Mouse (Mus musculus) E14TG2a.4 (cell line): Measurements from ENCODE around the gene Olfr65.

Source experiments
- H3K27me3 ChIP-seq: 2 replicates; pipeline ENCODE4 v1.6.1; 2014; ENCODE audit warnings: low read length, control low read depth; ENCODE audit not compliant: insufficient read depth
- H3K36me3 ChIP-seq: 2 replicates; pipeline ENCODE4 v1.6.1; 2014; ENCODE audit warnings: low read length, control low read depth; ENCODE audit not compliant: insufficient read depth
- H3K4me1 ChIP-seq: replicated peaks from 2 replicates; pipeline ENCODE4 v1.6.1; 2014; ENCODE audit warnings: low read depth, low read length, control low read depth
- H3K4me3 ChIP-seq: replicated peaks from 2 replicates; pipeline ENCODE4 v1.5.1; 2014; ENCODE audit warnings: mild to moderate bottlenecking, low read length
- H3K9me3 ChIP-seq: 2 replicates; pipeline ENCODE4 v1.6.1; 2014; ENCODE audit warnings: low read length, control low read depth
- CTCF ChIP-seq: conservative IDR thresholded peaks from 2 replicates; pipeline ENCODE4 v1.5.1; 2014; ENCODE audit warnings: low read length
- NANOG ChIP-seq: IDR thresholded peaks from 2 replicates; pipeline ENCODE4 v1.6.1; 2014; ENCODE audit warnings: borderline replicate concordance, low read length, mixed read lengths
- POU5F1 ChIP-seq: IDR thresholded peaks from 2 replicates; pipeline ENCODE4 v1.6.1; 2014; ENCODE audit warnings: low read length, borderline replicate concordance

Gene Olfr65

DNA sequence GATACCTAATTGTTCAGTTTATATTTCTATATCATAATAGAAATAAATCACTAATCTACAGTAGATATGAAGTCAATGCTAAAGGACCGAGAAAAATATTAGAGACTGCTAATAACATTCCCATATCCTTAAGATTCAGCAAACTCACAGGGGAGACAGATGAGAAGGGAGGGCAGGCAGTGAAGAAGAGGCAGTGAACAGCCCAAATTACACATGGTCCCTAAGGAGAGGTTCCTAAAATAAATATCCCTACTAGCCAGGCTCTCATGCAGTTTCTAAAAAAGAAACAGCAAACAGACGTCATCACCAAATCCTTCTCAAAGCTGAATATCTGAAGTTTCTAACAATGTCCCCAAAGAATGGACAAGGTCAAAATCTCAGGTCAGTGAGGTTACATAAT lies at the start of gene Olfr65:
TSS of gene Olfr65 (plus strand) at position 301 of the 400 bp plus-strand sequence.
- H3K9me3 ChIP-seq: no peaks in the 10 kb centered on the region
- H3K4me1 ChIP-seq: no peaks in the 10 kb centered on the region
- H3K36me3 ChIP-seq: no peaks in the 10 kb centered on the region
- TF ChIP-seq NANOG (no peak), CTCF (no peak), POU5F1 (no peak)
- no peak within 1 kb of the TSS for H3K4me3 ChIP-seq
- H3K27me3 ChIP-seq: no peaks in the 10 kb centered on the region

DNA sequence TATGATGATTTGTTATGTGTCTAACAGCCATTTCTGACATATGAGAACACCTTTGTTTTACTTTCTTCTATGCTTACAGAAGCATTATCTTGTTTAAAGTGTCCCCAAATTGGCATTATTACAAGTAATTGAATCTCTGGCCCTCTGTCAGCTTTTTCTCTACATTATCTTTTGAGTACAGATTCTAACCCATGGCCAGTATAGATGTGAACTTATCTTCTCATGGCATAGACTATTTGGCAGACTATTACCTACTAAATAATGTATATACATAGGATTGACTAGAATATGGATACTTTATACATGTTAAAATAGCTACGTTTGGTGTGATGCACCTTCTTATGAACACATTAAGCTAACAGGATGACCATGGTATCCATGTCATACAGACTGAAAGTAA lies 48.6 kb upstream of the Olfr65 start:
- H3K4me1 ChIP-seq: no peaks in the 10 kb centered on the region
- H3K36me3 ChIP-seq: no peaks in the 10 kb centered on the region
- TF ChIP-seq POU5F1 (no peak), NANOG (no peak), CTCF (no peak)
- H3K27me3 ChIP-seq: no peaks in the 10 kb centered on the region
- H3K9me3 ChIP-seq: no peaks in the 10 kb centered on the region
- no peak overlapping the region for H3K4me3 ChIP-seq

DNA sequence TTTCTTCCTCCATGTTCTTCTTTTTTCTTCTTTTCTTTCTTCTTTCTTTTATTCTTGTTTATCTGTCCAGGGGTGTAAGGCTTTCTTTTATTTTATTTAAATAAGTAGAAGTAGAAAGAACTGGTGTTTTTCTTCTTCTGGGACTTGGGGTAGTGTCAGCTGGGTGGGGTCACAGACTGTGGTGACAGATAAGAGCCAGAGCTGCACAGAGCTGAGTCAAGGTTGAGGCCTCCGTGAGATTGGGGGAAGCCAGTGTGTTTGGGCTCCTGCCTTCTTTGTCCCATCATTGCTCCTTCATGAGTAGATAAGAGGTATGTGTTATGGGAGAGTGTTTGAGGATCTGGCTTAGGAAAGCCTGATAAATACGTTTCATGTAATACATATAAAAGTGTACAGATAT lies 44.2 kb upstream of the Olfr65 start:
- no peaks in the 10 kb centered on the region for H3K27me3 ChIP-seq
- no peaks in the 10 kb centered on the region for H3K9me3 ChIP-seq
- no peak overlapping the region for H3K4me3 ChIP-seq
- peaks cover 10% of the 10 kb centered on the region for H3K4me1 ChIP-seq
- H3K36me3 ChIP-seq: no peaks in the 10 kb centered on the region
- TF ChIP-seq NANOG (no peak), CTCF (no peak), POU5F1 (no peak)

- peaks cover 10% of the 10 kb centered on the region for H3K4me1 ChIP-seq
- TF ChIP-seq CTCF (no peak), NANOG (no peak), POU5F1 (no peak)
- H3K4me3 ChIP-seq: no peak overlapping the region
- no peaks in the 10 kb centered on the region for H3K9me3 ChIP-seq
- H3K27me3 ChIP-seq: no peaks in the 10 kb centered on the region
- H3K36me3 ChIP-seq: no peaks in the 10 kb centered on the region
These were observed 42.4 kb upstream of the Olfr65 start for GRCm38 (mm10) chr7:103860855-103861254.

DNA sequence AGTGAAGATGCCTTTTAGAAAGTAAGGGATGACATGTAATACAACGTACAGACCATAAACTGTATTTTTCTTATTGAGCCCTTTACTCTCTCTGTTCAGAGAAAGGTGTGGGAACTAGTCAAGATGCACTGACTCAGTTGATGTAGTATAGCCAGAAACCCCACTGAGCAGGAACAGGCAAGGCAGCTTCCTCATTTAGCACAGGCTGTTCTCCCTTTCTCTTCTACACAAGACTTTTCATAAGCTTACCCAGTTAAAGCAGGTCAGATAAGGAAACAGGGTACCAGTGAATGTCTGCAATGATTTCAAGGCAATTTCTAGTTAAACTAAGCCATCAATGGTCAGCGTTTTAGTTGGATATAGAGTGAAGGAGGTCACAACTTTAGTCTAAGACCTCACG lies 41.8 kb upstream of the Olfr65 start:
- TF ChIP-seq NANOG (no peak), POU5F1 (no peak), CTCF (no peak)
- Histone ChIP-seq H3K4me3 (no peak overlapping the region), H3K36me3 (no peaks in the 10 kb centered on the region), H3K9me3 (no peaks in the 10 kb centered on the region), H3K4me1 (peaks cover 10% of the 10 kb centered on the region), H3K27me3 (no peaks in the 10 kb centered on the region)

- no peak overlapping the region for H3K4me3 ChIP-seq
- TF ChIP-seq CTCF: no peak
- no peak for TF ChIP-seq POU5F1
- TF ChIP-seq NANOG: no peak
- H3K36me3 ChIP-seq: no peaks in the 10 kb centered on the region
- no peaks in the 10 kb centered on the region for H3K27me3 ChIP-seq
- peaks cover 10% of the 10 kb centered on the region for H3K4me1 ChIP-seq
- H3K9me3 ChIP-seq: no peaks in the 10 kb centered on the region
These were observed 37.6 kb upstream of the Olfr65 start for GRCm38 (mm10) chr7:103865716-103866115.

GRCm38 (mm10) chr7:103870667-103871066 lies 32.6 kb upstream of the Olfr65 start:
- H3K27me3 ChIP-seq: no peaks in the 10 kb centered on the region
- no peaks in the 10 kb centered on the region for H3K4me1 ChIP-seq
- TF ChIP-seq POU5F1: no peak
- no peak for TF ChIP-seq NANOG
- no peak for TF ChIP-seq CTCF
- H3K4me3 ChIP-seq: no peak overlapping the region
- H3K9me3 ChIP-seq: no peaks in the 10 kb centered on the region
- no peaks in the 10 kb centered on the region for H3K36me3 ChIP-seq

DNA sequence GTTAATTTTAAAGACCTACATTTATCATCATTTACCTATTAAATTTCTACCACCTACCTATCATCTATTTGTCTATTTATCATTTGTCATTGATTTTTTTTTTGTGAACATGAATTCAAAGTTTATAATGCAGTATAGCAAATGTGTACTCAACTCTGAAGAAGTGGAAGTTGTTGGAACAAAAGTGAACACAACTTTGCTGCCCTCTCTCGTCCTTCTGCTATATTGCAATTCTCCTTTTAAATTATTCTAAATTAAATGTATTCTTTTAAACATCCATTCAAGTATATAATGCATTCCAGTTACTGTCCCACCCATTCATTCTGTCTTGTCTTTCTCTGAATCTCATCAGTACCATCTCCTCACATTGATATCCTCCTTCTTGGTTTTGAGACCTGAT lies 30.2 kb upstream of the Olfr65 start:
- Histone ChIP-seq H3K36me3 (no peaks in the 10 kb centered on the region), H3K4me1 (no peaks in the 10 kb centered on the region), H3K9me3 (no peaks in the 10 kb centered on the region), H3K4me3 (no peak overlapping the region), H3K27me3 (no peaks in the 10 kb centered on the region)
- TF ChIP-seq CTCF: no peak
- no peak for TF ChIP-seq POU5F1
- TF ChIP-seq NANOG: no peak

DNA sequence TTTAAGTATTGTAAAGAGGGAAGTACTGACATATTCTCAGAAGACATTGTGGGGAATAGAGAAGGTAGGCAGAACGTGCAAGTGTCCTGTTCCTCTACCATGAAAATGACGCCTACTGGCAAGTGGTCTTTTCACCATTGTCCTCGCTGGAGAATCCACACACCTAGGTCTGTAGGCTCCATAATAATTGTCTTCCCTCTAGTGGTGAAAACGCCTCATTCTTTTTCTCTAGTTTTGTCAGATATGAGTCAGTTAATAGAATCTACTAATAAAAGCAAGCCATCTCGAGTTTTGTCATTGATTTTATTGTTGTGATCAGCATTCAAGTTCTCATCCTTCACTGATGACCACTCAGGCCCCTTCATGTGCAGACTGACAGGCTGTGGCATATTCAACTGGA lies 28.8 kb upstream of the Olfr65 start:
- Histone ChIP-seq H3K36me3 (no peaks in the 10 kb centered on the region), H3K4me1 (no peaks in the 10 kb centered on the region), H3K9me3 (no peaks in the 10 kb centered on the region), H3K4me3 (no peak overlapping the region), H3K27me3 (no peaks in the 10 kb centered on the region)
- TF ChIP-seq CTCF (no peak), POU5F1 (no peak), NANOG (no peak)
